Mouse (Mus musculus) embryo, embryonic 11.5 days (tissue): ENCODE results near the gene Rab19.
"Not testable (repeated sequence)": the region's sequence is repeated elsewhere in the genome, so short reads cannot be mapped to it uniquely, and the experiment has no call there.

Experiments used
- DNase-seq: peaks from one replicate; pipeline ENCODE4 v3.0.0-alpha.2; 2012; ENCODE audit warnings: low read depth, low spot score

The Rab19 gene

DNA sequence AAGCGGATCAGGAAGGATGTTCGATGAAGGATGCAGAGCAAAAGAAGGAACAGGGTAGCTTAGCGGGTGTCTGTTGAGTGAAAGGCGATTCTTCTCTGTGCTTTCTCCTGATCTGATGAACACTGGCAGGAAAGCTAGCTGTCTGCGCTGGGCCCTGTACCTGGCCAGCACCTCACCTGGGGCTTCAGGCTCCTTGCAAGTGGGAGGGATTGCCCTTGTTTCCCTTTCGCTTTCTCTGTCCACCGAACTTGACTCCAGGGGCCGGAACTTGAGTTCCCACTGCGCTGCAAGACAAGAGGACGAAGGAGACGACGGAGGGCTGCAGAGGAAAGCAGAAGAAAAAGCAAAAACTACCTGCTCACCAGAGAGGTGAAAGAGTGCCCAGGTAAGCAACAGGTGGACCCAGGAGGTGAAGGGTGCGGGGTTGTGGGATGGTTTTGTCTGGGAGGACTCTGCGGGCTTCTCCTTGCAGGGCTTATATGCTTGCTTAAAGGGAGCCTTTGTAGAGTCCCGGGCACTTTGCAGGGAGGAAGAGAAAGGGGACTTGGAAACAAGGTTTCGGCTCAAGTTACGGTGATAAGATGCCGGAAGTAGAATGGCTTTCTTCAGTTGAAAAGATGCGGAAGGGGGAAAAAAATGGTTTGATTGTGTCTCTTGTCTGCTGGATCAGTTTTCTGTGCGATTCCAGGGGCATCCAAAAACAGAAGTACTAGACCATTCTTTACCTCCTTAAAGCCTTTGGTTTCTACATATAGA lies at the start of gene Rab19:
TSS of gene Rab19 (plus strand) at position 51 of the 756 bp plus-strand sequence.
- no peak for DNase-seq

DNA sequence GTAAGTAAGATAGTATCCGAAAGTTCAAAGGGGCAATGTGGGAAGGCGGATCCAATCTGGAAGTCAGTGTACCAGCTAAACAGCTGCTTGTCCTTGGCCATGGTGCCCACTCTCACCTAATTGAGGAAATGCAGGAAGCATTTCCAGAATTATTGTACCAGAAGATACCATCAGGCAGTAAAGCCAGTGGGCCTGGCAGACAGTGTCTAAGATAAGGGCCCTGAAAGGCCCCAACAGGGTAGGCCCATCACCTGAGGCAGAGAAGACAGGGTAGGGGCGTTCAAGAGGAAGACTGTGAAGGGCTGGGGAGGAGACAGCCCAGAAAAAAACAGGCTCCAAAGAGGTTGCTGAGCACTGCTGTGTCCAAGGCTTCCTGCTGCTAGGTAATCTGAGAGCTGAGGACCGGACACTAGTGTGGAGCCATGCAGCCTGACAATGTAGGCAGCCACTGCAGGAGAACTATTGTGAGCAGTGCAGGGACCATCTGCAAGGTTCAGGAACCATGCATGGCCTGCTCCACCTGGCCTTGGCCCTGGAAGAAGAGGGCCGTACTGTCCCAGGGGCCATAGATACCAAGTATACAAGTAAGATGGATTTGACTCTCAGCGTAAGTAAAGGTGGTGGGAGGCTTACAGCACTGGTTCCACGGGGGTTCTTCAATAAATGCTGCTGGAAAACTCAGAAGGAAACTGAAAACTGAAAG lies 48.8 kb upstream of the Rab19 start:
- DNase-seq, result no peak

DNA sequence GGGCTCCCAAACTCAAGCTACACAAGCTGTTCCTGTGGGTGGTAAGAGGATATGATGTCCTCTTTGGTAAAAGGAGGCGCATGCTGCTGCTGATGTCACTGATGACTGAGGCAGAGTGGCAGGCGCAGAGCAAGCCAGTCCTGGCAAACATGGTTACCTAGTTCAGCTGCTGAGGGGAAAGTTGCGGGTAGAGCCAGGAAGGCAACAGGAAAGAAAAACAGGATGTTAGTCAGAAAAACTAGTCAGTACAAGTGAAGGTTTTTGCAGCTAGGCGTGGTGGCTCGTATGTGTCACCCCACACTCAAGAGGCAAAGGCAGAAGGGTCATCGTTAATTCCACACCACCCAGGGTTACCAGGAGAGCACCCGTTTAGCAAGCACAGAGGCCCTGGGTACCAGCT lies 46.8 kb upstream of the Rab19 start:
- no peak for DNase-seq

DNA sequence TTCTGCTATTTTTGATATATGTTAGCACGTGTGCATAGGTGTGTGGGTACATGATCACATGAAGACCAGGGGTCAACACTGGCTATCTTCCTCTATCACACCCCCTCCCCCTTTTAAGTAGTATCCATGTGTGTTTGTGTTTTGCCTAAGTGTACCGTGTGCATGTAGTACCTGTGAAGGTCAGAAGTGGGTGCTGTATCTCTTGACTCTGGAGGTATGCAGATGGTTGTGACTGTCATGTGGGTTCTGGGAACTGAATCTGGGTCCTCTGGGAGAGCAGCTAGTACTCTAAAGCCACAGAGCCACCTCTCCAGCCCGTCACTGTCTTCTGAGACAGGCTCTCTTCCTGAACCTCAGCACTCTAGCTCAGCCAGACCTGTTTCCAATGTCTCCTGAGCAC lies 46.1 kb upstream of the Rab19 start:
- no peak for DNase-seq

DNA sequence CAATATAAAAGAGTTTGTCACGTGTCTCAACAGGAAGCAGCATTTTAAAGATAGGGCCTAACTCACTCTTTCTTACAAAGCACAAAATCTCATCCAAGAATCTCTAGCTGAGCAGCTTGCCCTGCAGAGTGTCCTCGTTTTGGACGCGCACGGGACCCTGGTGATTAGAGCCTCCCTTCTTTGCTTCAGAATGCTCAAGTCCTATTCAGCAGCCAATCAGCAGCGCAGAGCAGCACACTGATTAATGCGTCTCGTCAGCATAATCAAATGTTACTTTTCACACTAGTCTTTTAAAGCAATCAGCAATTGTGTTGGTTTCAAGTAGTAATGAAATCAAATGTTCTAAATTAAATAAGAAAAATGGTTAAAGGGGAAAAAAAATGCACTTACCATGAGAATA lies 42.6 kb upstream of the Rab19 start:
- no peak for DNase-seq

DNA sequence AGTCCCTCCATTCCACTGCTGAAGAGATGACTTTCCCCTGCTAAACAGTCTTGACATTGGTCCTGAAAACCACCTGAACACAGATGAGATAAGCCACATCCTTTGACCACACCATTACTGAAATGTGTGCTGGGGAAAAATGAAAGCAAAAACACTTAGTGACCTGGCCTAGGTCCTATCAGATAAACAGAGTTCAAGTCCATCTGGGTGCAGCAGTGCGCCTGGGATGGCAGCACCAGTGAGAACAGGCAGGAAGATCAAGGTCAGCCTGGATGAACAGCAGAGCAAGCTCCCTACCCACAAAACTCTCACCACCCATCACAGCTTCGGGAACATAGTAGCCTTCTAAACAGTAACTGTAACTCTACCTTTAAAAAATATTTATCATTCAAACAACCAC lies 39.2 kb upstream of the Rab19 start:
- no peak for DNase-seq

DNA sequence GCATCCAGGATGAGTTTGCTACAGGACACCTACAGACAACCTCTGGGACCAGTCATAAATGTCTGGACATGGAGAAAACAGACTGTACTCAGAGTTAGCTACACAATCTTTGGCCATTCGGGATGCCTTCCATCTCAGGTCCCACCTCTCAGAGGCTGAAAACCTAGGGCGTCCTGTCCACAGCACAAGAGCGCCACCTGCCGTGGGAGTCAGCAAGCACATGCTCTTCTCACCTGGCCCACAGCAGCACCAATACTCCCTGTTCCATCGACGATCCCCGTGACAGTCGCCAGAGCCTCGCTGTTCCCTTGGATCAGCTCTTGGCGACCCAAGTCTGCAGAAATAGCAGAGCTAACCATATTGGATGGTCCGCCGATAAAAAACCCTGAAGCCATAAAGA lies 37.0 kb upstream of the Rab19 start:
- peak; percentile 69 for DNase-seq

DNA sequence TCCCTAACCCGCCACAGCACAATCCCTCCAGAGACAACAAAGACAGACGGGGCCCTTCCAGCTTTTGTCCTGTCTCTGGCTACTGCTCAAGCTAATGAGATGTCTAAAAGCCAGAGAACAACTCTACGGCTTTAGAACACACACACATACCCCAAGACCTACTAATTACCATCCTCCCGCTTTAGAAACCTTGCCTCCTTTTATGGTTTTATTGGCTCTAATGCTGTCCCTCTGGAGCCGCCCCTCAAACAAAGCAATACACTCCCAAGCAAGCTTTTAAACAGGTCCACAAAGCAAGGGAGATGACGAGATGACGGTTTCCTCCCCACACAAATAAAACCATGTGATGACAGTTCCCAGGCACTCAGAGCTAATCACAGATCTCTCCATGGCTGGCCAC lies 35.5 kb upstream of the Rab19 start:
- DNase-seq, result no peak

DNA sequence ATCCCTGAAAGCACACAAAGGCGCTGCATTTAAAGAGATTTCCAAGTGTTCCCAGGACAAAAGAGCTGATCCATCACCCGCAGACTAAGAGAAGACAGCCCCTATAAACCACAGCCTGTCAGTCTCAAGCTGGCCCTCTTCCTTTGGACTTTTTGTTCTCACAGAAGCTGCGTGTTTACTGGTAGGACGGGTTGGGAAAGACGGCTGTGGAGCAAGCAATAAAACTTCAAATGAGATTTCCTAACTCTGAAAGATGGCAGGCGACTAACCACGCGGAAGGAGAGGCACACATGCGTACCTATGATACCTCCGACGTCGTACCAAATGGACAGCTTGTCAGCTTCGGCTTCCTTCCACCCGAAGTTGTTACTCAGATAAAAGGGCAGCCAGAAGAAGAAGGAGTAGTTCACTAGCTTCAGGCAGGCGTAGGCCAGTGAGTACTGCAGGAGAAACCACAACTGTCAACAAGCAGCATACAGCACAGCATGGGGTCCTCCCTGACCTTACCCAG lies 33.9 kb upstream of the Rab19 start:
- DNase-seq, result no peak

DNA sequence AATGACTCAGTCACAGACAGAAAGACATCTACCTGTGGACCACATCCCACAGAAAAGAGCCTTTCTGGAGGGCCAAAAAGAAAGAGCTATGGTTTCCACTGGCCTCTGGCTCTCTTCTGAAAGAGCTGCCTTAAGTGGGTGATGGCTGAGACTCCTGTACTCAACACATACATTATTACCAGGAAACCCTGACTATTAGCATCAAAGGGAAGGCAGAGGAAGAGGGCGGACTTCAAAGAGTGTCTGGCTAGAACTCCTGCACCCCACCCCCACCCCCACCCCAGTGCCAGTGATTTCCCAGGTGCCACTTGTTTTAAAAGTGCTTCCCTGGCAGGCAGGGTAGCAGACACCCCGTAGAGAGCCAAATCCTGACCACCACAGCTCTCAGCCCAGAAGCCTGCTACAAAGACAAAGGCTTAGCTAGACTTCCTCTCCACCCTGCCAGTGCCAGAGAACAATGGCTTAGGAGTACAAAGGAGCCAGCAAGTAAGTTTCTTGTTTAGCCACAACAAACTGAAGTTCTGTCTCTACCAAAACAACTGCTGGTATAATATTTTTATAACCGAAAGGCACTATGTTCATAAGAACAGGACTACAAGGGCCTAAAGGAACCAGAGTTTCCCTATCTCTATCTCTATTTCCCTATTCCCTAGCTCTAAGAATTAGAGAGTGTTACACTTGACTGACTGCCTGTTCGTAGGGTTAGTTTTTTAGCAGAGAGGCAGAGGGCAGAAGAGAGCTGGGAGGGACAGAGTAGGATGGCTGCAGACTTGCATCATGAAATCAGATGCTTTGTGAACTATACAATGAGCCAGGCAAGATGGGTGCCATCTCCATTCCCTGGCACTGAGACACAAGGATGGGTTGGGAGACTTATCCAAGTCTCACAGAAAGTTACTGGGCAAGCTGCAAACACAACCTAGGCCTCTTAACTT lies 32.8 kb upstream of the Rab19 start:
- DNase-seq, result no peak

DNA sequence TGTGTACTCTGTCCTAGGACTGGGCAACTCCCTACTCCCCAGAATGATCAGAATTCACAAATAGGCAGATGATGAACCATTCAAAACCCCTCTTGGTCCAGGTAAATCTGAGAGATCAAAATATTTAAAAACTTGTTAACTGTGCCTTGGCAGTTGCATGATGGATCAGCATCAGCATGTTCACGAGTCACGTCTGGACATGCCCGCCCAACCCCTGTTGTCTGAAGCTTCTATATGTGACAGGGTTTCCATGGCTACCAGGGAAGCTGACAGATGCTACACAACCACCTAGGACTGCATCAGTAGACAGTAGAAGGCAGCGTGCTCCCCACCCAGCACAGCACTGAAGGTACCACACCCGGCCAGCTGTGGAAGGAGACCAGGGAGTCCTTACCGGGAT lies 32.0 kb upstream of the Rab19 start:
- no peak for DNase-seq

DNA sequence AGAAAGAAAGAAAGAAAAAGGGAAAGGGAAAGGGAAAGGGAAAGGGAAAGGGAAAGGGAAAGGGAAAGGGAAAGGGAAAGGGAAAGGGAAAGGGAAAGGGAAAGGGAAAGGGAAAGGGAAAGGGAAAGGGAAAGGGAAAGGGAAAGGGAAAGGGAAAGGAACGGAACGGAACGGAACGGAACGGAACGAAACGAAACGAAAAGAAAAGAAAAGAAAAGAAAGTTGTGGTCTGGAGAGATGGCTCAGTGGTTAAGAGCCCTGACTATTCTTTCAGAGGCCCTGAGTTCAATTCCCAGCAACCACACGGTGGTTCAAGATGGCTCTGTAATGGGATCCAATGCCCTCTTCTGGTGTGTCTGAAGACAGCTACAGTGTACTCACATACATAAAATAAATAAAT lies 21.8 kb upstream of the Rab19 start:
- DNase-seq, result not testable (repeated sequence)

DNA sequence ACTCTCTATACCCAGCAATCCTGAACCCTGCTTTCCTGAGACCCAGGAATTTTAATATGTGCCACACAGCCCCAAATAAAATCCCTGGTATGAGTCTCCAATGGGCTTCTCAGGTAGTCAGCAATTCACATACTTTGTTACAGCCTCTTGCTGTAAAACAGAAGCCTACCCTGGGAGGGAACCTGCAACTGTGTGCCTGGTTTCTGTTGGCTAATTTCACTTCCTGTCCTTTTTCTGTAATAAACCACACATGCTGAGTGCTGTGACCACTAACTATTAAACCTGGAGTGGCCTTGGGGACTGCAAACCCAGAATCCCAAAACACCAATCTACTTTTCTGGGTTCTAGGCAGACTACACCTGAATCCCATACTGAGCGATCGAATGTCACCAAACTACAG lies 18.3 kb upstream of the Rab19 start:
- DNase-seq, result no peak

DNA sequence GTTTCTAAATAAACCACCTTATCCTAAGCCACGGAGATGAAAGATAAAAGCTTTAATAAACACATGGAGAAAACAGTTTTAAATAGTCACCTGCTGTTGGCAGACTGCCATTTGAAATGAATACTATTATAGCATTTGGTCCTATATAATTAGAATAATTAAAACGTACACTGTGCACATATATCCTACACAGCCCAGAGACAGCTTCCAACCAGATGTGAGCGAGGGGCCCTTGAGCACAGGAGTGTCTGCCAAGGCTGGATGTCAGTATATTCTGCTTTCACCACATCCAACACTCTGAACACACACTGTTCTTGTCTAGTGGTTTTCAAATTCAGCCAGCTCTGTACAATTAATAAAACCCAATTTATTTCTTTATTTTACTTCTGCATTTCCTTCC lies 11.3 kb upstream of the Rab19 start:
- DNase-seq, result no peak

DNA sequence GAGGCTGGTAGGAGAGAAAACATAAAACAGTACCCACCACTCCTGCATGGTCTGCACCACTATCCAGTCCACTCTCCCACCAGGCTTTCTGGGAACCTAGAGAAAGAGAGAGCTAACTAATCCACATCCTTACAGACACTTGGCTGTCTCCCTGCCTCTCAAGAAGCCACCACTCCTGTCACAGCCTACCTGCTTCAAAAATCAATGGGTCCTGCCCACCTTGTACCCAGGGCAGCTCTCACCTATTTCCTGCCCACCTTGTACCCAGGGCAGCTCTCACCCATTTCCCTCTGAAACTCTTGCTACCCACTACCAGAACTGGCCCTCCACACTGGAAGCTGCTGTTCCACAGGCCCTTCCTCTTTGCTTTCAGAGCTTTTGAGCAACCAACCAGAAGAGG lies 8.9 kb upstream of the Rab19 start:
- no peak for DNase-seq

DNA sequence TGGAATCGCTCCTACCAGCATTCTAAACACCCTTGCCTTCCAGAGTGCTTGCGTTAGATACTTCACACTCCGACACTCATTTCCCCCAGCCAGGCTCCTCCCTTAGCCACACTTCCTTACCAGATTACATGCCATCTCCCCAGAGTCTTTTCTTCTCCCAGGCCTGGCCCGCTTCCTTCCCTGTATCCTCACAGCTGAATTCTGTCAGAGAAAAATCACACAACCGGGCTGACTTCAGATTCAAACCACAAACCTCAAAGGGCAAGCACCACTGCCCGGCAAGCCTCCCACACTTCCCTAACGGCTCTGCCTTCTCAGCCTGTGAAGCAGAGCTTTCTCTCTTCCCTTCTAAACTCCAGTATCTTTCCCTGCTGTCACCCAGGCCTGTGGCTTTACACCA lies 8.2 kb upstream of the Rab19 start:
- no peak for DNase-seq

DNA sequence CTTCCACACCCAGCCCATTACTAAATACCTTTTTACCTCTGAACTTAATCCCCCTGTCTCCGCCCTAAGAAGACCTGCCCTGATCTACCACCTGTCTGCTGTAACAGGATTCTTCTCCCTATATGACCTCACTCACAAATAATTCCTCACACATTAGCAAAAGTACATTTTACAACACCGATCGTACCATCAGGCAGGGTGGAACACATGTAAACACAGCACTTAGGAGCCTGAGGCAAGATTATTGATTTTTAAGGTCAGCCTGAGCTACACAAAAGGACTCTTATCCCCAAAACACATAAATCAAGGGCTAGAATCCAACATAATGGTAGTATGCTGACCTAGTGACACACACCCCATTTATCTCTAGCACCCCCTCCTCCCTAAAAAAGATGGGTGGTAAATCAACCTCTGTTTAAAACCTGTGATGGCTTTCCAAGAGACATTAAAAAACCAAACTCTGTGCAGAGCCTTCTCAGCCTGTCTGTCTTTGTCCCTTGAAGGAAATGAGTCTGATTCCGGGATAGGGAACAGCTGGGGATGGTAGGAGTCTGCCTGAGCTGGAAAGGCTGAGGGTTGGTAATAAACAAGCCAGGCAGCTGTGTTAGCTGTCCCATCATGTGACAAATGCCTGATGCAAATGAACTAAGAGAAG lies 7.5 kb upstream of the Rab19 start:
- DNase-seq, result no peak

DNA sequence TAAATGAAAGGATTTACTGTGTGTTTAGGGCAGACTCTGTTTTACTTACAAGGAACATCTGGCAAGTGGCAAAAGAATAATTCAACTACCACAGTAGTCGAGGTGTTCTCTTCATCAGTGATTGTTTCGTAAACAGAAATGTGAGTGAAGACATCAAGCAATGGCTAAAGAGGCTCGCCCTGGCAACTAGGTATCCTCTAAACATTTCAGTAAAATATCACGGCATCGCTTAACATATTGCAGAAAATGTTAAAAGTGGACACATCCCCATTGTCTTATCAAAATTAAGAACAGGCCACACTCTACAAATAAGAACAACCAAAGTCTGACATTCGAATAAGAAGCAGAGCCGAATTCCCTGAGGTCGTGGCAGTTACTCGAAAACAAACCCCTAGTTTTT lies 4.2 kb upstream of the Rab19 start:
- no peak for DNase-seq

DNA sequence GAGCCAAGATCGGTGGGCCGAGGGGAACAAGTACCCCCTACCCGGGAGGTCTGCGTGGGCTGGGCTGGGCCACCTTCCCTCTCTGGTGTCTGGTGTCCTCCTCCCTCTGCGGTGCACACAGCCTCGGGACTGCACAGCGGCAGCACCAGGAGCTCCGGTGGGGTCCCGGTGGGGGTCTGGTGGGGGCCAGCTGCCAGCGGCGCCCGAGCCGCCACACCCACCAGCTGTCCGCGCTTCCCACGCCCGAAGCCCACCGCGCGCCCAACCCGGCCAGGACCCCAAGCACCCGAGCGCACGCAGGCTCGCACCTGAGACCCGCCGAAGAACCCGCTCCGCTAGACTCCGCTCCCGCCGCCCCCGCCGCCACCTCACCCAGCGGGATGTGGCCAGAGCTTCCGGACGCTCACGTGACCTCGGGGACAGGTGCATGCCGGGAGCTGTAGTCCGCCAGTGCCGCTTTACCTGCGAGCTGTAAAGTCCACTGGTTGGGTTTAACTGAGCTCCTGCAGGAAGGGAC lies 3.6 kb upstream of the Rab19 start, which contains the start of gene Slc37a3:
TSS of gene Slc37a3 (minus strand) at position 365 of the 517 bp plus-strand sequence.
- peak; percentile 69 for DNase-seq

DNA sequence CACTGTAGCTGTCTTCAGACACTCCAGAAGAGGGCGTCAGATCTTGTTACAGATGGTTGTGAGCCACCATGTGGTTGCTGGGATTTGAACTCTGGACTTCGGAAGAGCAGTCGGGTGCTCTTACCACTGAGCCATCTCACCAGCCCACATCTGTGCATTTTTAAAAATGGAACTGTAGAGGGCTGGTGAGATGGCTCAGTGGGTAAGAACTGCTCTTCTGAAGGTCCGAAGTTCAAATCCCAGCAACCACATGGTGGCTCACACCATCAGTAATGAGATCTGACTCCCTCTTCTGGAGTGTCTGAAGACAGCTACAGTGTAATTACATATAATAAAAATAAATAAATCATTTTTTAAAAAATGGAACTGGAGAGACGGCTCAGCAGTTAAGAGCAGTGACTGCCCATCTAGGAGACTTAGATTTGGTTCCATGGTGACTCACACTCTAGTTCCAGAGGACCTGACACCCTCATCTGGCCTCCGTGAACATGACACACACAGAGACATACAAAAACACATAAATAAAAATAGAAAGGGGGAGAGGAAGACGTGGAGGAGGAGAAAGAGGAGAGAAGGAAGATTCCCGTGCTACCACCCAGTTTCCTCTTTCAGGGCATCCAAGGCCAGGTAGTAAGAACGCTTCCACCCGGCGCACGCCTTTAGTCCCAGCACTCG lies 2.7 kb upstream of the Rab19 start:
- not testable (repeated sequence) for DNase-seq

DNA sequence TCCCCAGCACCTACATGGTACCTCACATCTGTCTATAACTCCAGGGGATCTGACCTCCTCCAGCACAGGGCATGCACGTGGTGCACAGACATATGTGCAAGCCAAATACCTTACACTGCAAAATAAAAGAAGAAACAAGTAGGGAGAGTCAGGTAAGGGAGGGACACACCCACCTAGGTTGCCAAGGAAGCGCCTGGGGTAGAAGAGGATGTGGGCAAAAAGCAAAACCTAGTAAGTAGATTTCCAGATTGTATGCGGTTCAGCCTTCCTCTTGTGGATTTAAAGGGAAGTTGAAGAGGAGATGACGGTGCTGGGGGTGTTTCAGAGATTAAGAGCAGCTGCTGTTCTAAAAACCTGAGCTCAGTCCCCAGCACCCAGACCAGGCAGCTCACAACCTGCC lies 1.8 kb upstream of the Rab19 start:
- no peak for DNase-seq
